Mouse (Mus musculus) lung, postnatal 25 days (tissue): Measurements from ENCODE around the gene Fbxo11.
"Not testable (repeated sequence)": the region's sequence is repeated elsewhere in the genome, so short reads cannot be mapped to it uniquely, and the experiment has no call there.

Experiments used
- DNase-seq: peaks from one replicate; pipeline ENCODE4 v3.0.0; 2022; ENCODE audit warnings: low spot score

The Fbxo11 gene

DNA sequence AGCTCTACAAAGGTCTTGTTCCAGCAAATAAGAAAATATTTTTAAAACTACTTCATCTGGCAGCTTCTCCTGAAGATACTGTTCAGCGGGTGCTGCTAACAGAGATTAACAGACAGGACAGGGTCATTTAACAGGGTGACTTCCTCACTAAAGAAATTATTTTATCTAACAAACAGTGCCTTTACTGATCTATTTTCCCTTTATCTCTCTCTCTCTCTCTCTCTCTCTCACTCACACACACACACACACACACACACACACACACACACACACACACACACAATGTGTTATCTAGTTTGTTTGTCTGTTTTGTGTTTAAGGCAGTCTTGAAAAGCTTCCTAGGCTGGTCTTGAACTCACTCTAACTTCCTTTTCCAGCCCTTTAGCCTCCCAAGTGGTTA is 50.6 kb downstream of the Fbxo11 start:
- DNase-seq, result no peak

DNA sequence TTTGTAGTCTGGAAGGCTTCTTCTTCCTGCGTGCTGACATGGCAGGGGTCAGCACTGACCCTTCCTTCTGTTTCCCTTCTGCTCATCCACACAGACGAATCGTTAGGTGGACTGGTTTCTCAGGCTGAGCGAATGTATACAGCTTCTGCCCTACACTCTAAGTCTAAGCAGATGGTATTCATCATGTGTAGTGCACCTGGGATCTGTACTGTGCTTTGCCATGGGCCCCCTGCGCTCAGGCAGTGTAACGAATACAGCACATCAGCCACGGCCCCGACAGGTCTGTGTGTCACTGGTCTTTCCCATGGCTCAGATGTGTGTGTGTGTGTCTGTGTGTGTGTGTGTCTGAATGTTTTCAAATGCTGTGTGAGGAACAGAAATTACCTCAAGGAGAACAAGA is 58.1 kb downstream of the Fbxo11 start:
- no peak for DNase-seq

DNA sequence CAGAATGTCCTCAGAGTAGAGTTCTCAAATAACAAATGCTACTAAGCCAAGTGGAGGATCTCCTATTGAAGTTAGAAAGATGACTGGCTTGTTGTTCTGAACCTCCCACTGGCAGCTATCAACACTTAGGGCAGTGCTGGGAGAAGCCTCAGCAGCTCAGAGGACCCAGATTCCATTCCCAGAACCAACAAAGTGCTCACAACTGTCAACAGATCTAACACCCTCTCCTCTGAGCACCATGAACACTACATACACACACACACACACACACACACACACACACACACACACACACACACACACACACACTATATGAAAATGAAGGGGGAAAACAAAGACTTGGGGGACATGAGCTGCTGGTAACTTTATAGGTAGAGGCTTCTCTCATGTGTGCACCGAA is 60.2 kb downstream of the Fbxo11 start:
- no peak for DNase-seq

- DNase-seq, result no peak
Measured at GRCm38 (mm10) chr17:87997808-87998207, 67.3 kb downstream of the Fbxo11 start.

- DNase-seq, result no peak
Measured at GRCm38 (mm10) chr17:87993338-87993737, 71.8 kb downstream of the Fbxo11 start.

GRCm38 (mm10) chr17:87992154-87992553 is 72.9 kb downstream of the Fbxo11 start:
- DNase-seq, result no peak

- DNase-seq, result no peak
Measured at GRCm38 (mm10) chr17:87987507-87987906, 77.6 kb downstream of the Fbxo11 start.

GRCm38 (mm10) chr17:87985916-87986315 is 79.2 kb downstream of the Fbxo11 start:
- DNase-seq, result no peak

DNA sequence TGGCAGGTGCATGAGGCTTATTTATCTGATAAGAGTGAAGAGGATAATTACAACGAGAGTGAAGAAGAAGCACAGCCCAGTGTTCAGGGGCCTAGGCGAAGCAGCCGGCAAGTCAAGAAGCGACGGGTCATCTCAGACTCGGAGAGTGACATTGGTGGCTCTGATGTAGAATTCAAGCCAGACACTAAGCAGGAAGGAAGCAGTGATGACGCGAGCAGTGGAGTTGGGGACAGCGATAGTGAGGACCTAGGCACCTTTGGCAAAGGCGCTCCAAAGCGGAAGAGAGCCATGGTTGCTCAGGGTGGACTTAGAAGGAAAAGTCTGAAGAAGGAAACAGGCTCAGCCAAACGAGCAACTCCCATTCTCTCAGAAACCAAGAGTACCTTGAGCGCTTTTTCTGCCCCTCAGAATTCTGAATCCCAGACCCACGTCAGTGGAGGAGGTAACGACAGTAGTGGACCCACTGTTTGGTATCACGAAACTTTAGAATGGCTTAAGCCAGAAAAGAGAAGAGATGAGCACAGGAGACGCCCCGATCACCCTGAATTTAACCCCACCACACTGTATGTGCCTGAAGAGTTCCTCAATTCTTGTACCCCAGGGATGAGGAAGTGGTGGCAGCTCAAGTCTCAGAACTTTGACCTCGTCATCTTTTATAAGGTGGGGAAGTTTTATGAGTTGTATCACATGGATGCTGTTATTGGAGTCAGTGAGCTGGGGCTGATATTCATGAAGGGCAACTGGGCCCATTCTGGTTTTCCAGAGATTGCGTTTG is 80.5 kb downstream of the Fbxo11 start:
- DNase-seq, result no peak

- DNase-seq, result no peak
Measured at GRCm38 (mm10) chr17:87983313-87983712, 81.8 kb downstream of the Fbxo11 start.

- DNase-seq, result no peak
Measured at GRCm38 (mm10) chr17:87982112-87982511, 83.0 kb downstream of the Fbxo11 start.

DNA sequence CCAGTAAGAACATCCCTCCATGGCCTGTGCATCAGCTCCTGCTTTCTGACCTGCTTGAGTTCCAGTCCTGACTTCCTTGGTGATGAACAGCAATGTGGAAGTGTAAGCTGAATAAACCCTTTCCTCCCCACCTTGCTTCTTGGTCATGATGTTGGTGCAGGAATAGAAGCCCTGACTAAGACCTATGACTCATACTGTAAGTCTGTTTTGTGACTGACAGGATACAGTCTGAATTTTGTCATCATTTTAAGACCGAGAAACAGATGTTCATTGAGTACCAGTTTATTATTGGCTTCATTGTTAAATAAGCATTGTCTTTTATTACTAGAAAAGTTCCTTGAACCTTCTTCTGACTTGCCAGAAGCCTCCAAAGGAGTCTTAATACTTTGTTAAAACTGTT is 85.4 kb downstream of the Fbxo11 start:
- DNase-seq, result not testable (repeated sequence)

DNA sequence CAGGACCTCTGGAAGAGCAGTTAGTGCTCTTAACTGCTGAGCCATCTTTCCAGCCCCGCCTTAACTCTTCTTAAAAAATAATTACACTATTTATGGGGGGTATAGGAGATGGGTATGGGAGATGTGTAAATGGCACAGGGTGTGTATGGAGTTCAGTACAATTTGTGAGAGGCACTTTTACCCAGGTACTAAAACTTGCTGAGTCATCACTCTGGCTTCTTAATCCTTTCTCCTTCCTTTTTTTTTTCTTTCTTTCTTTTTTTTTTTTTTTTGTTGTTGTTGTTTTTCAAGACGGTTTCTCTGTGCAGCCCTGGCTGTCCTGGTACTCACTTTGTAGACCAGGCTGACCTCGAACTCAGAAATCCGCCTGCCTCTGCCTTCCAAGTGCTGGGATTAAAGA is 88.2 kb downstream of the Fbxo11 start:
- DNase-seq, result not testable (repeated sequence)

GRCm38 (mm10) chr17:87976154-87976806 is 88.8 kb downstream of the Fbxo11 start:
- no peak for DNase-seq

GRCm38 (mm10) chr17:87975229-87975853 is 89.8 kb downstream of the Fbxo11 start:
- peak; percentile 60 for DNase-seq

GRCm38 (mm10) chr17:87974629-87975228 is 90.4 kb downstream of the Fbxo11 start, which contains the start of gene Msh6:
TSS of gene Msh6 (plus strand) at chr17:87975062.
- peak; percentile 91 for DNase-seq

DNA sequence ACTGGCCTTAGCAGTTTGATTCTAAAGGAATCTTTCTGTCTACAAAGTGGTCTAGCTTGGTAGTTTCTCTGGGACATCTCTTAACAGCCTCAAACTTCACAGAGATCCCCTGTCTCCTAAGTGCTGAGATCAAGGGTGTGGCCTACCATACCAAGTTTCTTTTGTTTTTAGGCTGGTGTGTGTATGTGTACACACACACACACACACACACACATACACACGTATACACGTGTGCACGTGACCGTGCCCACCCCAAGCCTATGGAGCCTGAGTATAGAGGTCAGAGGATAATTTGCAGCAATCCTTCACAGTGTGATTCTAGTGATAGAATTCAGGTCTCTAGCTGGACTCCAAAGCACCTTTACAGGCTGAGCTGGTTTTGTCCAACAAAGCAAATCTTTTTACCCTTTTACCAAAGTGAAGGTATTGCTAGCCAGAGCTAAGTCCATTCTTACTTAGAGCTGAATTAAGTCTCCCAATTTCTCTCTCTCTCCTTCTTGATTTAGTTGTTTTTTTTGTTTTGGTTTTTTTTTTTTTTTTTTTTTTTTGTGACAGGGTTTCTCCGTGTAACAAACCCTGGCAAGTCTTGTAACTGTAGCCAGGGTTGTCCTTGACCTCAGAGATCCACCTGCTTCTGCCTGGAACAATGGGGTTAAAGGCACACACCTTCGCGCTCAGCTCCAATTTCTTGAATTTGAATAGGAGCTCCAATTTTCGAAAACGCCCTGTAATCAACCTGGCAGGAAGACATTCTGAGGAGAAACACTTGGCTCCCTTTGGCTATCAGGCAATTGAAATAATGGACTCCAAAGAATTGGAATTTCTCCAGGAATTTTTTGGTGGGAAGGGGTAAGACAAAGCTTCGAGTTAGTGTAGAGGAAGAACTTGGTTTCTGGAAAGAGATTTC is 91.6 kb downstream of the Fbxo11 start:
- DNase-seq, result no peak

GRCm38 (mm10) chr17:87972856-87973255 is 92.2 kb downstream of the Fbxo11 start:
- no peak for DNase-seq

GRCm38 (mm10) chr17:87971696-87972591 is 93.1 kb downstream of the Fbxo11 start:
- peak; percentile 8 for DNase-seq

- DNase-seq, result not testable (repeated sequence)
Measured at GRCm38 (mm10) chr17:87968483-87968926, 96.6 kb downstream of the Fbxo11 start.
